Mouse (Mus musculus) kidney, embryonic 15.5 days (tissue): ENCODE measurements around the gene Strbp. TPM values are rescaled to one million over a fixed set of nuclear protein-coding genes. Genes with fewer than 3 reads are reported as not detected.

Source experiments
- ATAC-seq: fragments of 200-750 bp; cut with Nextera tagmentation; replicated peaks from 2 replicates; pipeline ENCODE4 v1.8.0; 2017; ENCODE audit warnings: moderate TSS enrichment; ENCODE audit not compliant: low FRiP score
- H3K27ac ChIP-seq: fragments of 300-500 bp; sonication (generic); 2 replicates; pipeline ENCODE4 v1.5.1; 2015; ENCODE audit warnings: mild to moderate bottlenecking, inconsistent platforms
- H3K27me3 ChIP-seq: fragments of 300-500 bp; sonication (generic); 2 replicates; pipeline ENCODE4 v1.6.1; 2015; ENCODE audit warnings: inconsistent platforms
- H3K36me3 ChIP-seq: fragments of 300-500 bp; sonication (generic); 2 replicates; pipeline ENCODE4 v1.6.1; 2015; ENCODE audit warnings: inconsistent platforms
- H3K4me1 ChIP-seq: fragments of 300-500 bp; sonication (generic); 2 replicates; pipeline ENCODE4 v1.6.1; 2015; ENCODE audit warnings: inconsistent platforms
- H3K4me2 ChIP-seq: fragments of 300-500 bp; sonication (generic); 2 replicates; pipeline ENCODE4 v1.6.1; 2015; ENCODE audit warnings: moderate library complexity, mild to moderate bottlenecking, inconsistent platforms
- H3K4me3 ChIP-seq: fragments of 300-500 bp; sonication (generic); replicated peaks from 2 replicates; pipeline ENCODE4 v1.5.1; 2015; ENCODE audit warnings: mild to moderate bottlenecking, inconsistent platforms
- H3K9ac ChIP-seq: fragments of 300-500 bp; sonication (generic); 2 replicates; pipeline ENCODE4 v1.6.1; 2015; ENCODE audit warnings: mild to moderate bottlenecking, inconsistent platforms
- H3K9me3 ChIP-seq: fragments of 300-500 bp; sonication (generic); replicated peaks from 2 replicates; pipeline ENCODE4 v1.6.1; 2016; ENCODE audit warnings: inconsistent platforms
- WGBS: fragments of 180-500 bp; shearing (Covaris S2); methylation state at CpG from one replicate; pipeline ENCODE4 v1.1.7; 2015; ENCODE audit warnings: mixed read lengths; 5-methylcytosine and 5-hydroxymethylcytosine counted together
- microRNA-seq: library from miRNA; unstranded; fragments of <30 nt; microRNA quantifications from one replicate; pipeline ENCODE4, GENCODE M21; 2016
- polyA plus RNA-seq: library from polyadenylated mRNA; unstranded; fragments of >200 nt; fragmentation: Nextera tagmentation; extraction: Ambion mirVana; gene quantifications from 2 replicates; pipeline ENCODE4 v1.2.1, GENCODE M21; 2015

Strbp gene
- polyA plus RNA-seq, 1 experiment from 2014 or later, result 41.3 TPM

DNA sequence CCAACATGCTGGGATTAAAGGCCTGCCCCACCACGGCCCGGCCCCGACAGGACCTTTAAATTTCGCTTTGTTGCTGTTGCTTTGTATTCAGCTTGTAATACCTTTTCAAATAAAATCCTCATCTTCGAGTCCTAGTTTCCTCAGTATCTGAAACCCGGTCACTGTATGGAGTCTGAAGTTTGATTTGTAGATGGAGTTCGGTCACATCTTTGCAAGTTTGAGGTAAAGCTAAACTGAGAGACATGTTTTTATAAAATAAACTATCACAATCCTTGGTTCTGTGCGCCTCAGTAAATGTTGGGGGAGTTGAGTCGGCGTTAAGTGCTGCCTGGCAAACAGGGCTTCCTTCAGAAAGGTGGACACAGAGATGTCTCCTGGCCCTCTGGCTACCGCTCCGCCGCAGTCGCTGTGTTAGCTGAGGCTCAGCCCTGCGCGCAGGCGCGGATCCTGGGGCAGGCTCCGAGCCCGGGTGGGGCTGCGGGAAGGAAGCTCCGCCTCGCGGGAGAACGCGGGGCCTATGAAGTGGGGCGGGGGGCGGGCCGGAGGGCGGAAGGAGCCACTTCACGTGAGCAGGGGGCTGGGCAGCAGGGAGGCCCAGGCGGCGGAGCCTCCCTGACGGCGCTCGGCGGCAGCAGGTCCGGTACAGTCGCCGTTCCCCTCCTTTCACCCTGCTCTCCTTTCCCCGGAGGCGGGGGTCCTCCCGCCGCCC is 251.8 kb downstream of the Strbp start:
- Histone ChIP-seq H3K9ac (peak overlapping the region; percentile 91), H3K27me3 (no peaks in the 10 kb centered on the region), H3K4me1 (peaks cover 16% of the 10 kb centered on the region), H3K4me2 (peak overlapping the region; percentile 84), H3K9me3 (no peaks in the 10 kb centered on the region), H3K4me3 (peak overlapping the region; percentile 96), H3K27ac (peak overlapping the region; percentile 89), H3K36me3 (0 out of 2 replicates have a peak, but pooled peaks cover 6% of the 10 kb centered on the region)
- WGBS, result 7% methylated on average over 43 of the region's 44 CpGs
- peak; percentile 100 for ATAC-seq

- Histone ChIP-seq H3K27ac (peak within 1 kb of the TSS; percentile 93), H3K27me3 (no peaks in the 10 kb centered on the region), H3K4me1 (peaks cover 25% of the 10 kb centered on the region), H3K4me2 (peak within 1 kb of the TSS; percentile 70), H3K9me3 (no peaks in the 10 kb centered on the region), H3K4me3 (peak within 1 kb of the TSS; percentile 84), H3K9ac (peak within 1 kb of the TSS; percentile 89), H3K36me3 (0 out of 2 replicates have a peak, but pooled peaks cover 12% of the 10 kb centered on the region)
- peak; percentile 100 for ATAC-seq
- WGBS, result 0% methylated on average over 51 of the region's 51 CpGs
Measured at GRCm38 (mm10) chr2:37442611-37443591, 260.8 kb downstream of the Strbp start, which contains the start of the genes Zbtb26, Zbtb6 and Rabgap1. Gene Zbtb26 (minus strand): TSS chr2:37443135. Gene Zbtb6 (minus strand): TSS chr2:37443171. Gene Rabgap1 (plus strand): TSS chr2:37443279.

Small RNAs within 50 kb of the gene (microRNA-seq; reads per million reads assigned to microRNA genes)
- 0.74 reads per million for gene Mir5128

Other genes starting within 250 kb of the Strbp start
- 1.4 and 1.7 TPM in 2 replicates for gene Gpr21, start 187.5 kb downstream of the Strbp start, polyA plus RNA-seq
- gene Crb2, start 72.4 kb upstream of the Strbp start, polyA plus RNA-seq, result 3.4 and 4.1 TPM in 2 replicates